Mouse (Mus musculus) heart, embryonic 15.5 days (tissue): Measurements from ENCODE around the gene Acss1. TPM values are rescaled to one million over a fixed set of nuclear protein-coding genes. Genes with fewer than 3 reads are reported as not detected.

Experiments used
- ATAC-seq: fragments of 200-750 bp; cut with Nextera tagmentation; replicated peaks from 2 replicates; pipeline ENCODE4 v1.8.0; 2017; ENCODE audit warnings: low read depth, moderate TSS enrichment; ENCODE audit not compliant: insufficient number of reproducible peaks, insufficient read depth, low FRiP score
- H3K27ac ChIP-seq: fragments of 300-500 bp; sonication (generic); 2 replicates; pipeline ENCODE4 v1.5.1; 2015; ENCODE audit warnings: mild to moderate bottlenecking, inconsistent platforms
- H3K27me3 ChIP-seq: fragments of 300-500 bp; sonication (generic); 2 replicates; pipeline ENCODE4 v1.6.1; 2015; ENCODE audit warnings: inconsistent platforms
- H3K36me3 ChIP-seq: fragments of 300-500 bp; sonication (generic); 2 replicates; pipeline ENCODE4 v1.6.1; 2015; ENCODE audit warnings: mild to moderate bottlenecking, inconsistent platforms
- H3K4me1 ChIP-seq: fragments of 300-500 bp; sonication (generic); replicated peaks from 2 replicates; pipeline ENCODE4 v1.6.1; 2015; ENCODE audit warnings: inconsistent platforms
- H3K4me2 ChIP-seq: fragments of 300-500 bp; sonication (generic); 2 replicates; pipeline ENCODE4 v1.6.1; 2015; ENCODE audit warnings: inconsistent platforms, mild to moderate bottlenecking, moderate library complexity
- H3K4me3 ChIP-seq: fragments of 300-500 bp; sonication (generic); 2 replicates; pipeline ENCODE4 v1.5.1; 2015; ENCODE audit warnings: mild to moderate bottlenecking, inconsistent platforms
- H3K9ac ChIP-seq: fragments of 300-500 bp; sonication (generic); 2 replicates; pipeline ENCODE4 v1.6.1; 2015; ENCODE audit warnings: mild to moderate bottlenecking, inconsistent platforms
- H3K9me3 ChIP-seq: fragments of 300-500 bp; sonication (generic); replicated peaks from 2 replicates; pipeline ENCODE4 v1.6.1; 2016; ENCODE audit warnings: inconsistent platforms
- WGBS: fragments of 180-500 bp; shearing (Covaris S2); methylation state at CpG from one replicate; pipeline ENCODE4 v1.1.7; 2015; ENCODE audit warnings: mixed read lengths; 5-methylcytosine and 5-hydroxymethylcytosine counted together
- polyA plus RNA-seq: library from polyadenylated mRNA; unstranded; fragments of >200 nt; fragmentation: Nextera tagmentation; extraction: Ambion mirVana; gene quantifications from 2 replicates; pipeline ENCODE4 v1.2.1, GENCODE M21; 2015

Acss1 gene
- polyA plus RNA-seq, 1 experiment from 2014 or later, result 8.8 TPM

DNA sequence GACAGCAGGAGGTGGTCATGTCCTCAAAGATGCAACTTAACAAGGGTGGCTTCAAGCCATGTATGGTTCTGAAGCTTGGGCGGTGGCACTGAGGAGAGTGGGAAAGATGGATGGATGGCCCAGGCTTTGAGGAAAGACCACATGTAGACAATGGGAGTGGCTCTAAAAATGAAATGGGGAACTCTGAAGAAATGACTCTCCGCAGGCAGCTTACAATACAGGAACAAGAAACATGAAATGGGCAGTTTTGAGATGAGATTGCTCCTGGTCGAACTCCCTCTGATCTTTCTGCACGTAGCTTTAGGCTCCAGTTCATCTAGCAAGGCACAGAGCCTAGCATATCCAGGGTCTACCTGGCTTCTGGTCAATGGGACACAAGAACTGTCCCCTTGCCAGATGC is 39.0 kb downstream of the Acss1 start:
- Histone ChIP-seq H3K27me3 (no peaks in the 10 kb centered on the region), H3K4me1 (no peaks in the 10 kb centered on the region), H3K27ac (no peak overlapping the region), H3K4me3 (no peak overlapping the region), H3K4me2 (no peak overlapping the region), H3K36me3 (no peaks in the 10 kb centered on the region), H3K9ac (no peak overlapping the region), H3K9me3 (no peaks in the 10 kb centered on the region)
- 72% methylated on average over 4 of the region's 4 CpGs for WGBS
- no peak for ATAC-seq

DNA sequence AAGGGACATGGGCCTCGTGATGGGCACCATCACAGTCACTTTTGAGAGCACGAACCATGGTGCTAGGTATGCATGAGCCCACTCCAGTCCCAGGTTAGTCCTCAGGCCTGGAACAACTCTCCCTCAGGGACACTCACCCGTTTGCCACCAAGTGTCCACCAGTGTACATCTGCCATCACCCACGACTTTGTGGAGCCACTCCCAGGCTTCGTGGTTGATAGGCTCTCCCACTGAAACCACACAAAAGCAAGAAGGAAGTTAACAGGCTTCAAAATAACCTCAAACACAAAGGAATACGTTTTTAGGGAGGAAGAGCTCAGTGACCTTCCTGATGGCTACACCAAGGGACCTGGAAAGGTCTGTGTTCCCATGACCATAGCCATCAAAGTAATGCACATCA is 41.2 kb downstream of the Acss1 start:
- H3K9me3 ChIP-seq, result no peaks in the 10 kb centered on the region
- H3K36me3 ChIP-seq, result no peaks in the 10 kb centered on the region
- no peak overlapping the region for H3K9ac ChIP-seq
- H3K4me2 ChIP-seq, result no peak overlapping the region
- ATAC-seq, result no peak
- H3K27ac ChIP-seq, result no peak overlapping the region
- WGBS, result 53% methylated on average over 6 of the region's 6 CpGs
- H3K27me3 ChIP-seq, result no peaks in the 10 kb centered on the region
- H3K4me1 ChIP-seq, result no peaks in the 10 kb centered on the region
- H3K4me3 ChIP-seq, result no peak overlapping the region

DNA sequence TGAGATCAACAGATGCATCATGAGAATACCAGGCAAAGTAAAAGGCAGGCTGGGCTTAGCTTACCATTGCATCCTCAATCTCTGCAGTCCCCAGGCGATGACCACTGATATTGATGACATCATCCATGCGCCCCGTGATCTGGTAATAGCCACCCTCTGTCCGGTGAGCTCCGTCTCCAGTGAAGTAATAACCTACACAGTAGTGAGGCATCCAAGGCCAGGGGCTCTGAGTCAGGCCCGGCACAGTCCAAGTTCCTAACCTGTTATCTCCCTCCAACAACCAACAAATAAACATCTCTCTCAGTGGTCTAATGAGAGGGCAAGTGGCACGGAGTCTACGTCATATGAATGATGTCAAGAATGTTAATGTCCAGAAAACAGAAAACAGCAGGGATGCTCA is 43.4 kb downstream of the Acss1 start:
- no peaks in the 10 kb centered on the region for H3K36me3 ChIP-seq
- H3K4me3 ChIP-seq, result no peak overlapping the region
- no peaks in the 10 kb centered on the region for H3K27me3 ChIP-seq
- H3K4me1 ChIP-seq, result no peaks in the 10 kb centered on the region
- H3K4me2 ChIP-seq, result no peak overlapping the region
- ATAC-seq, result no peak
- H3K9ac ChIP-seq, result no peak overlapping the region
- 87% methylated on average over 8 of the region's 8 CpGs for WGBS
- no peak overlapping the region for H3K27ac ChIP-seq
- H3K9me3 ChIP-seq, result no peaks in the 10 kb centered on the region

DNA sequence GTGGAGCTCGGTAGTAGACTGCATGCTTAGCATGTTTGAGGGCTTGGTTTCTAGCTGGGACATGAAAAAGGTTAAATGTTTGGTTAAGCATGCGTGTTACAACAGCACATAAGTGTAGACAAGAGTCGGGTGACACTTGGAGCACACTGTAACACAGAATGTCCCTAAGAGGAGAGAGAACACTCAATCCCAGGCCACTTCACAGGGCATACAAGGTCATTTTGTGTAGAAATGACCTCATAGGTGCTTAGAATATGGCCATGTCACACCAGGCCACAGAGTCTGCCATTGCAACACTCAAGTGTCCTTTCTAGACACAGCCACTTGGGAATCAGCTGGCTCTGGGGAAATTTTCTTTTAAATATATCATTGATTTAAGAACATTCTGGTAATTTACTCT is 44.3 kb downstream of the Acss1 start:
- no peak overlapping the region for H3K9ac ChIP-seq
- H3K36me3 ChIP-seq, result no peaks in the 10 kb centered on the region
- H3K4me1 ChIP-seq, result no peaks in the 10 kb centered on the region
- H3K4me2 ChIP-seq, result no peak overlapping the region
- no peak overlapping the region for H3K27ac ChIP-seq
- no peaks in the 10 kb centered on the region for H3K27me3 ChIP-seq
- H3K9me3 ChIP-seq, result no peaks in the 10 kb centered on the region
- 82% methylated on average over 3 of the region's 3 CpGs for WGBS
- H3K4me3 ChIP-seq, result no peak overlapping the region
- no peak for ATAC-seq

DNA sequence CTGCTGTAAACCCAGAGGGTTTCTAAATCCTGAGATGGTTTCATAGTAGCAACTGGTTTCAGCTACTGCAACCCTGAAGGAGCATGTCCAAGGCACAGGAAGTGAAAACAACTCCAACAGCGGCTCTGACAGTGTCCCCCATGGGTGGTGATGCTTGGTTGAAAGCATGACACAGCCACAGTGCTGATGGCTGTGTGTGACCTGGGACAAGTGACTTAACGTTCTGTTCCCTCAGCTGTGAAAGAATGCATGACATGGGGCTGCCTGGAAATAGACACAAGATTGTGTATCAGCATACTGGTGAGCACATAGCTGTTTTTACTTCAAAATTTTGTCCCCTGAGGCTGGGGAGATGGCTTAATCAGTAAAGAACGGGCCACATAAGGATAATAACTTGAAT is 46.6 kb downstream of the Acss1 start:
- Histone ChIP-seq H3K9ac (no peak overlapping the region), H3K4me1 (no peaks in the 10 kb centered on the region), H3K4me3 (no peak overlapping the region), H3K36me3 (no peaks in the 10 kb centered on the region), H3K27ac (no peak overlapping the region), H3K4me2 (no peak overlapping the region), H3K27me3 (no peaks in the 10 kb centered on the region), H3K9me3 (no peaks in the 10 kb centered on the region)
- WGBS, result 48% methylated on average over 3 of the region's 3 CpGs
- ATAC-seq, result no peak

DNA sequence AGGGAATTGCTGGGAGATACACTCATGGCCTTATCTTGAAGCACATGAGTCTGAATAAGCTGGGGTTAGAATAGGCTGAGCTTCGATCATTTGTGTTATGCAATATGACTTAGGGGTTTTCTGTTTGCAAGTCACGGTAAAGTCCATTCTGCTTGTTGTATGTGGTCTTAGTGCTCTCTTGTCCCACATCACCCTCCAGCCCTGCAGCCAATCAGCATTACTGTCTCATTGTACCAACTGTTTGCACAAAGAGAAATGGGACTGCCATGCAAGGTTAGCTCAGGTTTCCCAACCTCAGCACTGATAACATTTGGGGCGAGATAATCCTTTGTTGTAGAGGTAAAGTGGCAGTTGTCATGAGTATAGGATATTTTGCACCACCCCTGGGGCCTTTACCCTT is 58.2 kb downstream of the Acss1 start:
- H3K27ac ChIP-seq, result no peak overlapping the region
- no peak overlapping the region for H3K4me2 ChIP-seq
- H3K4me3 ChIP-seq, result no peak overlapping the region
- no peak overlapping the region for H3K9ac ChIP-seq
- no peak for ATAC-seq
- no peaks in the 10 kb centered on the region for H3K27me3 ChIP-seq
- 65% methylated on average over 3 of the region's 3 CpGs for WGBS
- H3K36me3 ChIP-seq, result no peaks in the 10 kb centered on the region
- H3K4me1 ChIP-seq, result peaks cover 12% of the 10 kb centered on the region
- H3K9me3 ChIP-seq, result no peaks in the 10 kb centered on the region

DNA sequence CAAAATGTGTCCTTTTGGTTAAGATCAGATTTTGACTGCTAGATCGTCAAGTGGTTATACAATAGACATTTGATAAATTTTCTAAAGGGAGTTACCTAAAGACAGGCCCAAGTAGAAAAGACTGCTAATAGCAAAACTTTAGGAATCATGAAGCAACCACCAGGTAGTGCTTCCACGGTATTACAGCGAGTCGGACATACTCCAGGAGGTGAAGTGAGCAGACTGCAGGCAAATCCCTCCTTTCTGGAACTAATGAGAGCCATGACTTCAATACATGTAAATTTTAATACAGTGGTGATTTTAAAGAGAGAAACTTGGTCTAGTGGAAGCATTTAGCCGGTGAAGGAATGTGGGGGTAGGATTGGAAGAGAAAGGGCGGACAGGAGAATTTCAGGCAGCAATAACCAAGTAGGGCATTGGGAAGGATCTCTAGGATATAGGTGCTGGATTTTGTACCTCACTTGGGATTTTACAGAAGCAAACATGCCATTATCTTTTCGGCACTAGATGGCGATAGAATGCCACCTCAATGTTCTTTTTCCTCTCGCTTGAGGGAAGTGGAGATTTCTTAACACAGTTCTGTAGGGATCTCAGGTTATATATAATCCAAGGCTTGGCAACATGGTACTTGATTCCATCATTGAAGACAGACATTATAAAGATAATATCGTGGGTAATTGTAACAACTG is 59.3 kb downstream of the Acss1 start:
- WGBS, result 2% methylated on average over 10 of the region's 10 CpGs
- ATAC-seq, result no peak

DNA sequence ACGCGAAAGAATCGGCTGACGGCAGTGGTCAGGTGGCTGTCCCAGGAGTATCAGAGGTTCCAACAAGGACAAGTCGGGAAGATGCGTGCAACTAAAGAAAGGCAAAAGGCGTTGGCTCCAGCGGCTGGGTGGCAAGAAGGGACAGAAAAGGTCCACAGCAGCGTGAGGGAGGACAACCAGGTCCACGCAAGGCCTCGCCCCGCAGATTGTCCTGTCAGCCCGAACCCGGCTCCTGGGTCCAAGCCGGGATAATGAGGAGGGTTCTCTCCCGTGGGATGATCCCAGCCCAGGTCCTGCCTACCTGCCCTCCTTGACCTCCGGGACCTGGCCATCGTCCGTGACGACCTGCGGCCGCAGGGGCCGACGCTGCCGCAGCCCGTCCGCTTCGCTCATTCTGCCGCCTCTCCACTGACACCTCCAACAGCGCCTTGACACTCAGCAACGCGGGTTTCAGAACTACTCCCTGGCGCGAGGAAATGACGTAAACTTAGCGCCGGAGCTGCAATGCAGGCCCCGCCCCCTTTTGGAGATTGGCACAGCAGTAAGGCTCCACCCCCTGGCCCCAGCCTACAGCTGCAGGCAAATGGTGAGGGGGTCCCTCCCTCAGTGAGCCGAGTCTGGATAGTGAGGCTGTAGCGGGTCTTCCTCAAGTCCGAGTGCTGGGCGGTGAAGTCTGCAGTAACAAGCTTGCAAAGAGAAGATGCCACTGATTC is 60.1 kb downstream of the Acss1 start, which contains the start of gene Apmap:
Apmap (minus strand) TSS at position 481 of the 713 bp plus-strand sequence.
- Histone ChIP-seq H3K9ac (peak within 1 kb of the TSS; percentile 79), H3K9me3 (no peaks in the 10 kb centered on the region), H3K27ac (peak within 1 kb of the TSS; percentile 60), H3K4me3 (peak within 1 kb of the TSS; percentile 93), H3K36me3 (no peaks in the 10 kb centered on the region), H3K4me1 (peaks cover 12% of the 10 kb centered on the region), H3K27me3 (no peaks in the 10 kb centered on the region), H3K4me2 (peak within 1 kb of the TSS; percentile 80)
- peak; percentile 97 for ATAC-seq
- under 1% methylated on average over 42 of the region's 42 CpGs for WGBS

More for the DNA sequence above, 59.3 kb downstream of the Acss1 start:
- peak overlapping the region; percentile 80 for H3K4me2 ChIP-seq
- peak overlapping the region; percentile 79 for H3K9ac ChIP-seq
- no peaks in the 10 kb centered on the region for H3K27me3 ChIP-seq
- H3K4me1 ChIP-seq, result peaks cover 12% of the 10 kb centered on the region
- no peaks in the 10 kb centered on the region for H3K36me3 ChIP-seq
- peak overlapping the region; percentile 60 for H3K27ac ChIP-seq
- H3K9me3 ChIP-seq, result no peaks in the 10 kb centered on the region
- peak overlapping the region; percentile 93 for H3K4me3 ChIP-seq

DNA sequence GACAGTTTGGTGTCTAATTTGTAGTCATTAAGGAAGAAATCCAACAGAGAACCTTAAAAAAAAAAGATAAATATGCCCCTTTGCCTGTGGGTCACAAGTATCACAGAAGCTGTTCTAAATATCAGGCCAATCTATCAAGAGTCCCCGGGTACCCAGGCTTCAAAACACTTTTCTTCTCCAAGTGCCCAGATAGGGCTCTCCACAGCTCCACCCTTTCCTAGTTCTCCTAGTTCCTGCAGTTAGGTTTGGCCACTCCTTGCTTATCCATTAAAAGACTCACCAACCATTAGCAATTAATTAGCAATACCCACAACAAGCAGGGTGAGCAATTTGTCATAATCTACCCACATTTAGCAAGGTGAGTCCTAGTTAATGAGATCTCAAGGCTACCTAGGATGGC is 61.2 kb downstream of the Acss1 start:
- Histone ChIP-seq H3K4me2 (peak overlapping the region; percentile 80), H3K27ac (no peak overlapping the region), H3K36me3 (no peaks in the 10 kb centered on the region), H3K27me3 (no peaks in the 10 kb centered on the region), H3K9ac (no peak overlapping the region), H3K4me1 (peaks cover 12% of the 10 kb centered on the region), H3K9me3 (no peaks in the 10 kb centered on the region), H3K4me3 (peak overlapping the region; percentile 93)
- 54% methylated on average over 1 of the region's 1 CpGs for WGBS
- no peak for ATAC-seq

DNA sequence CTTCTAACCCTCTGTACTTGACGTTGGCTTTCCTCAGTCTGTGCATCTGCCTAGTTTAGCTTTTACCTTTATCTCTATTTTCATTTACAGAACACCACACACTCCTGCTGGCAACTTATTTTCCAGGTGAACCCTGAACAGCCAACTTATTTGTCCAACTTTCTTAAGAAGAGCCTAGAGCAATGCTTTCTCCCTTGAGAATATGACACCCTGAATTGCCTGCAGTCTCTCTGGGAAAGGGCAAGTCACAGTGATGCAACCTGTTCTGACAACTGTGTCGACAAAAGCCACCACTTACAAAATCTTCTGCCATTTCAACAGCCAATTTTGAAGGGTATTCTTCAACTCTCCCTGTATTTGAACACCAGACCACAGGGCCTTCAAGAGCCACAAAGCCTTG is 63.5 kb downstream of the Acss1 start:
- Histone ChIP-seq H3K4me2 (no peak overlapping the region), H3K27ac (no peak overlapping the region), H3K9ac (no peak overlapping the region), H3K4me1 (peaks cover 17% of the 10 kb centered on the region), H3K9me3 (no peaks in the 10 kb centered on the region), H3K27me3 (no peaks in the 10 kb centered on the region), H3K4me3 (no peak overlapping the region), H3K36me3 (no peaks in the 10 kb centered on the region)
- WGBS, result 81% methylated on average over 2 of the region's 2 CpGs
- no peak for ATAC-seq

DNA sequence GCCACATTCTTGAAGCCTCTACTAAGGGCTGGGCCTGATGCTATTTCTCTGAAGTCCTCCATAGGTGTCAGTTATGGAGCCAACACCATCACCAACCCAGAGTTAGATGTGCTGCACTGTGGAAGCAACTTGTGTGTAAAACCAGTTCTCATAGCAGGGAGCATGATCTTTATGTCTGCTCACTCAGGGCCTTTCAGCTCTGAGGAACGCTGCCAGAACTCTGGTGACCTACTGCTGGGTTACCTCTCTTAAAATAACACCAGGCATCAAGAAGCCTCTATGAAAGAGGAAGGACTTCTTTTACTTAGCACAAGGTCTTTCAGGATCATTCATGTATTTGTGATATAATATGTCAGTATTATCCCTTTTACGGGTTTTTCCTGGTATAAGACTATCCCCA is 66.1 kb downstream of the Acss1 start:
- H3K27ac ChIP-seq, result no peak overlapping the region
- no peaks in the 10 kb centered on the region for H3K27me3 ChIP-seq
- no peak for ATAC-seq
- H3K9ac ChIP-seq, result no peak overlapping the region
- H3K4me1 ChIP-seq, result peaks cover 7% of the 10 kb centered on the region
- no peak overlapping the region for H3K4me2 ChIP-seq
- no peak overlapping the region for H3K4me3 ChIP-seq
- 73% methylated on average over 2 of the region's 2 CpGs for WGBS
- H3K36me3 ChIP-seq, result no peaks in the 10 kb centered on the region
- H3K9me3 ChIP-seq, result no peaks in the 10 kb centered on the region

DNA sequence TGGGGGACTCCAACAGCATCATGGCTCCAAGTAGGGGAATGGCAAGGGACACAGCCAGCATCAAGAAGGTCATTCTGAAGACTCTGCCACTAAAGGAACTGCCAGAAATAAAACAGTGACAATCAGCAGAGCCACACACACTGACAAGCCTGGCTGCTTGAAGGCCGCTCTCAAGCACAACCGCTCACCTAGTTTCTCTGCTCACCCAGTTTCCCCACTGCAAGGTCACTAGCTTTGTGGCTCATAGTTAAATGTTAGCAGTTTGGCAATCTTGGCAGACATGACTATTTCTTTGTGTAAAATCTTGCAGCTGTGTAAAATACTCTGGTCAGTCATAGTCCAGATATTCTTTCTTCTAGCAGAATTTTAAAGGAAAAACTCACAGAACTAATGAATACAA is 68.0 kb downstream of the Acss1 start:
- Histone ChIP-seq H3K9me3 (no peaks in the 10 kb centered on the region), H3K4me1 (0 out of 2 replicates have a peak, but pooled peaks cover 5% of the 10 kb centered on the region), H3K4me2 (no peak overlapping the region), H3K27me3 (no peaks in the 10 kb centered on the region), H3K4me3 (no peak overlapping the region), H3K9ac (no peak overlapping the region), H3K27ac (no peak overlapping the region), H3K36me3 (no peaks in the 10 kb centered on the region)
- WGBS, result 64% methylated on average over 2 of the region's 2 CpGs
- no peak for ATAC-seq
